ENCODE assay signal across 17 mouse cellular contexts in genomic region chr13:12018046-12018445, GRCm38 (mm10).
DNase-seq lines count a peak whose midpoint lies in the region; ATAC-seq lines count a peak whose summit lies in the region.
"Had no signal": no experiment of that assay in that cellular context is flagged by ENCODE, and none has a peak within 500 bp of the region (broad histone marks: within the 10 kb centered on the region; RNA-seq: fewer than 3 reads in every experiment).

No protein-coding gene starts in this region.

- H3K27me3 ChIP-seq in heart, embryonic 14.5 days (ENCODE audit: control insufficient read depth, insufficient read depth, low read length): no peaks in the 10 kb centered on the region
- H3K27me3 ChIP-seq in midbrain, embryonic 14.5 days (ENCODE audit: control insufficient read depth, insufficient read depth, low read length): no peaks in the 10 kb centered on the region
- no peaks in the 10 kb centered on the region for H3K27me3 ChIP-seq in midbrain, embryonic 10.5 days (ENCODE audit: low read depth, poor library complexity, severe bottlenecking)
- no peaks in the 10 kb centered on the region for H3K27me3 ChIP-seq in midbrain, embryonic 16.5 days (ENCODE audit: control insufficient read depth, insufficient read depth, low read depth, low read length)

- peak overlapping the region; percentile 5; the same call in 1 of the 2 replicates for H3K4me2 ChIP-seq in heart, embryonic 14.5 days (ENCODE audit: low read length)
- H3K4me2 ChIP-seq in midbrain, embryonic 14.5 days (ENCODE audit: low read length): no peak overlapping the region
- no peak overlapping the region for H3K4me2 ChIP-seq in midbrain, embryonic 16.5 days (ENCODE audit: low read length)

- WGBS in heart, embryonic 14.5 days: 45% methylated on average over 9 of the region's 9 CpGs
- 65% methylated on average over 9 of the region's 9 CpGs for WGBS in midbrain, embryonic 14.5 days
- WGBS in midbrain, embryonic 10.5 days: 79% methylated on average over 9 of the region's 9 CpGs
- WGBS in midbrain, embryonic 16.5 days: 71% methylated on average over 9 of the region's 9 CpGs

- no peak for DNase-seq in heart, postnatal 14 days
- DNase-seq in midbrain, embryonic 14.5 days: peak; percentile 33
- no peak for DNase-seq in midbrain, embryonic 10.5 days (ENCODE audit: low spot score)
- no peak for DNase-seq in kidney, adult 18-20 months
- DNase-seq in spleen, postnatal 4 days (ENCODE audit: low spot score in 2 of 2): no peak
- DNase-seq: adrenal gland, postnatal 36 days; cerebellum, adult 8-10 months; forebrain, postnatal 0 days; heart, adult 2 months; kidney, adult 9 months; kidney, postnatal 36 days; liver; lung, adult 18-20 months; thymus, postnatal 4 days had no signal

- peaks cover 17 to 20% of the 10 kb centered on the region in 2 experiments for H3K4me1 ChIP-seq in heart, embryonic 14.5 days (ENCODE audit: control insufficient read depth in 2 of 2, insufficient read depth in 2 of 2, low read length in 2 of 2)
- 0 out of 2 replicates have a peak, but pooled peaks cover 3% of the 10 kb centered on the region for H3K4me1 ChIP-seq in midbrain, embryonic 14.5 days (ENCODE audit: control insufficient read depth, insufficient read depth, low read length)
- no peaks in the 10 kb centered on the region for H3K4me1 ChIP-seq in midbrain, embryonic 10.5 days
- H3K4me1 ChIP-seq in midbrain, embryonic 16.5 days (ENCODE audit: control insufficient read depth, insufficient read depth, low read length): 0 out of 2 replicates have a peak, but pooled peaks cover 5% of the 10 kb centered on the region

- ATAC-seq in heart, embryonic 14.5 days (ENCODE audit: insufficient number of reproducible peaks, insufficient read depth, low FRiP score, low read depth): no peak
- ATAC-seq in midbrain, embryonic 14.5 days (ENCODE audit: low FRiP score, low TSS enrichment): peak; percentile 13; the same call in 1 of the 2 replicates
- peak; percentile 46; the same call in 1 of the 2 replicates for ATAC-seq in midbrain, embryonic 16.5 days
- ATAC-seq: Patski had no signal

- no peak overlapping the region for H3K27ac ChIP-seq in heart, embryonic 14.5 days (replicated peaks in 1 of 2; ENCODE audit: control insufficient read depth in 1 of 2, insufficient read depth in 1 of 2, low read depth in 2 of 2, low read length in 2 of 2)
- peak overlapping the region; percentile 55 for H3K27ac ChIP-seq in midbrain, embryonic 14.5 days (replicated peaks; ENCODE audit: low read depth, low read length)
- no peak overlapping the region for H3K27ac ChIP-seq in midbrain, embryonic 10.5 days (replicated peaks)
- peak overlapping the region; percentile 34; the same call in 1 of the 2 replicates for H3K27ac ChIP-seq in midbrain, embryonic 16.5 days (ENCODE audit: low read length)
- H3K27ac ChIP-seq: heart, adult 2 months had no signal

- H3K36me3 ChIP-seq in heart, embryonic 14.5 days (ENCODE audit: control insufficient read depth, insufficient read depth, low read length): no peaks in the 10 kb centered on the region
- H3K36me3 ChIP-seq in midbrain, embryonic 14.5 days (ENCODE audit: control insufficient read depth, insufficient read depth, low read length): no peaks in the 10 kb centered on the region
- no peaks in the 10 kb centered on the region for H3K36me3 ChIP-seq in midbrain, embryonic 10.5 days
- no peaks in the 10 kb centered on the region for H3K36me3 ChIP-seq in midbrain, embryonic 16.5 days (ENCODE audit: control insufficient read depth, insufficient read depth, low read length)

- intact Hi-C loops in heart, postnatal 14 days (cut with DNase I): no loop called here

- H3K4me3 ChIP-seq in heart, embryonic 14.5 days (ENCODE audit: control insufficient read depth in 1 of 2, insufficient read depth in 1 of 2, low read depth in 1 of 2, low read length in 2 of 2): no peak overlapping the region
- H3K4me3 ChIP-seq in midbrain, embryonic 14.5 days (replicated peaks; ENCODE audit: low read depth, low read length): no peak overlapping the region
- no peak overlapping the region for H3K4me3 ChIP-seq in midbrain, embryonic 10.5 days
- no peak overlapping the region for H3K4me3 ChIP-seq in midbrain, embryonic 16.5 days (ENCODE audit: low read depth, low read length)
- H3K4me3 ChIP-seq: heart, adult 2 months had no signal

- no peaks in the 10 kb centered on the region for H3K9me3 ChIP-seq in heart, embryonic 14.5 days (ENCODE audit: control insufficient read depth, low read length)
- H3K9me3 ChIP-seq in midbrain, embryonic 14.5 days (ENCODE audit: control insufficient read depth, low read length): no peaks in the 10 kb centered on the region
- no peaks in the 10 kb centered on the region for H3K9me3 ChIP-seq in midbrain, embryonic 10.5 days (replicated peaks)
- no peaks in the 10 kb centered on the region for H3K9me3 ChIP-seq in midbrain, embryonic 16.5 days (replicated peaks; ENCODE audit: control insufficient read depth, low read length, poor library complexity, severe bottlenecking)

- peak overlapping the region; percentile 41; the same call in 1 of the 2 replicates for H3K9ac ChIP-seq in heart, embryonic 14.5 days (ENCODE audit: low read length)
- no peak overlapping the region for H3K9ac ChIP-seq in midbrain, embryonic 14.5 days (replicated peaks; ENCODE audit: low read length)
- no peak overlapping the region for H3K9ac ChIP-seq in midbrain, embryonic 16.5 days (ENCODE audit: low read depth, low read length)
- H3K9ac ChIP-seq: forebrain, postnatal 0 days had no signal

Comparison
In these comparisons a context has a peak if more than half of its experiments do, and no peak if none do; other contexts are left out.
1. H3K27ac ChIP-seq: peak in midbrain, embryonic 14.5 days (single experiment) and midbrain, embryonic 16.5 days (single experiment); none in heart, embryonic 14.5 days (0 of 2) and midbrain, embryonic 10.5 days (single experiment).